Mouse (Mus musculus) embryonic fibroblast, embryonic 13.5 days (primary cell): ENCODE measurements at regions not wholly inside any gene's neighbourhood (a gene's known extent, or its start where the extent isn't known, plus 50 kb on each side); places are given as distances from the start of the nearest gene placed in this dataset.

ENCODE experiments used
- CTCF ChIP-seq: IDR thresholded peaks from 2 replicates; pipeline ENCODE4 v1.5.1; 2011; ENCODE audit warnings: mild to moderate bottlenecking, control low read depth, low read length, moderate library complexity, borderline replicate concordance; ENCODE audit not compliant: insufficient read depth
- POLR2A ChIP-seq: IDR thresholded peaks from 2 replicates; pipeline ENCODE4 v1.6.1; 2011; ENCODE audit warnings: low read depth, mild to moderate bottlenecking, control low read depth, low read length, moderate library complexity

GRCm38 (mm10) chr2:169357400-169357799, 230.1 kb downstream of the Gm11011 start:
- TF ChIP-seq CTCF (no peak), POLR2A (no peak)
